Mouse (Mus musculus) MEL (cell line): Measurements from ENCODE around the gene Axin1. TPM values are rescaled to one million over a fixed set of nuclear protein-coding genes. Genes with fewer than 3 reads are reported as not detected.

Source experiments
- DNase-seq: peaks from one replicate; pipeline ENCODE4 v3.0.0; 2011; ENCODE audit warnings: low read depth, low spot score
- H3K27ac ChIP-seq: 2 replicates; pipeline ENCODE4 v1.5.1; 2012; ENCODE audit warnings: low read depth, mild to moderate bottlenecking, control low read depth, low read length, moderate library complexity; ENCODE audit not compliant: control insufficient read depth
- H3K27me3 ChIP-seq, 2 experiments: fragments of 150-350 bp in 1 of 2; sonication (generic) in 1 of 2; 2 replicates each; pipeline ENCODE4 v1.6.1; 2012; ENCODE audit warnings: low read length in 2 of 2, mild to moderate bottlenecking in 2 of 2, improper control_type of control experiment in 1 of 2, moderate library complexity in 1 of 2; ENCODE audit not compliant: insufficient read depth in 2 of 2, control insufficient read depth in 1 of 2
- H3K36me3 ChIP-seq, 2 experiments: 2 replicates each; pipeline ENCODE4 v1.6.1; 2012 to 2014; ENCODE audit warnings: low read length in 2 of 2, improper control_type of control experiment in 1 of 2, inconsistent platforms in 1 of 2, mild to moderate bottlenecking in 1 of 2; ENCODE audit not compliant: insufficient read depth in 2 of 2, control insufficient read depth in 1 of 2
- H3K4me1 ChIP-seq, 2 experiments: fragments of 150-350 bp in 1 of 2; sonication (generic) in 1 of 2; 2 replicates each; pipeline ENCODE4 v1.6.1; 2012; ENCODE audit warnings: low read length in 2 of 2, improper control_type of control experiment in 1 of 2, mild to moderate bottlenecking in 1 of 2; ENCODE audit not compliant: insufficient read depth in 2 of 2, control insufficient read depth in 1 of 2
- H3K4me3 ChIP-seq, 2 experiments: fragments of 150-350 bp in 1 of 2; sonication (generic) in 1 of 2; 2 replicates each; pipeline ENCODE4 v1.5.1; 2012; ENCODE audit warnings: low read depth in 2 of 2, low read length in 2 of 2, mild to moderate bottlenecking in 2 of 2, moderate library complexity in 2 of 2, control low read depth in 1 of 2, improper control_type of control experiment in 1 of 2; ENCODE audit not compliant: control insufficient read depth in 1 of 2, insufficient read depth in 1 of 2
- H3K79me2 ChIP-seq: 2 replicates; pipeline ENCODE4 v1.6.1; 2012; ENCODE audit warnings: mild to moderate bottlenecking, low read length, moderate library complexity; ENCODE audit not compliant: control insufficient read depth, poor library complexity, insufficient read depth
- H3K9ac ChIP-seq: 2 replicates; pipeline ENCODE4 v1.6.1; 2012; ENCODE audit warnings: low read depth, mild to moderate bottlenecking, control low read depth, low read length, moderate library complexity; ENCODE audit not compliant: control insufficient read depth, poor library complexity, severe bottlenecking
- H3K9me3 ChIP-seq: fragments of 150-350 bp; sonication (generic); replicated peaks from 2 replicates; pipeline ENCODE4 v1.6.1; 2012; ENCODE audit warnings: mild to moderate bottlenecking, low read length, improper control_type of control experiment, moderate library complexity; ENCODE audit not compliant: insufficient read depth
- CTCF ChIP-seq, 3 experiments: IDR thresholded peaks in 2 of 3; conservative IDR thresholded peaks in 1 of 3; 2 replicates each; pipeline ENCODE4 v1.5.1; 2011 to 2012; ENCODE audit warnings: low read length in 3 of 3, low read depth in 2 of 3, mild to moderate bottlenecking in 2 of 3, improper control_type of control experiment in 1 of 3, inconsistent platforms in 1 of 3, mixed read lengths in 1 of 3, moderate library complexity in 1 of 3; ENCODE audit not compliant: control insufficient read depth in 1 of 3, insufficient read depth in 1 of 3, poor library complexity in 1 of 3, severe bottlenecking in 1 of 3
- E2F4 ChIP-seq: IDR thresholded peaks from 2 replicates; pipeline ENCODE4 v1.6.1; 2011; ENCODE audit warnings: low read depth, low read length, improper control_type of control experiment, borderline replicate concordance
- EP300 ChIP-seq, 2 experiments: IDR thresholded peaks; 2 replicates each; pipeline ENCODE4 v1.6.1; 2011; ENCODE audit warnings: improper control_type of control experiment in 2 of 2, low read length in 2 of 2, low read depth in 1 of 2, mild to moderate bottlenecking in 1 of 2
- GABPA ChIP-seq: IDR thresholded peaks from 2 replicates; pipeline ENCODE4 v1.6.1; 2012; ENCODE audit warnings: low read depth, mild to moderate bottlenecking, inconsistent platforms, low read length, improper control_type of control experiment, moderate library complexity
- MEF2A ChIP-seq: IDR thresholded peaks from 2 replicates; pipeline ENCODE4 v1.6.1; 2014; ENCODE audit warnings: low read depth, mild to moderate bottlenecking, inconsistent platforms, low read length, improper control_type of control experiment; ENCODE audit not compliant: poor library complexity, insufficient replicate concordance, severe bottlenecking; ENCODE audit errors: extremely low read depth
- MYB ChIP-seq: IDR thresholded peaks from 2 replicates; pipeline ENCODE4 v1.6.1; 2011; ENCODE audit warnings: mild to moderate bottlenecking, low read depth, low read length, improper control_type of control experiment
- POLR2A ChIP-seq, 2 experiments: IDR thresholded peaks; 2 replicates each; pipeline ENCODE4 v1.6.1; 2011 to 2012; ENCODE audit warnings: low read length in 2 of 2, mild to moderate bottlenecking in 2 of 2, control low read depth in 1 of 2, improper control_type of control experiment in 1 of 2, low read depth in 1 of 2, moderate library complexity in 1 of 2; ENCODE audit not compliant: control insufficient read depth in 1 of 2, insufficient read depth in 1 of 2, poor library complexity in 1 of 2
- POLR2AphosphoS5 ChIP-seq: IDR thresholded peaks from 2 replicates; pipeline ENCODE4 v1.6.1; 2012; ENCODE audit warnings: low read depth, borderline replicate concordance, mild to moderate bottlenecking, inconsistent platforms, low read length, moderate library complexity, mixed read lengths
- TCF12 ChIP-seq: IDR thresholded peaks from 2 replicates; pipeline ENCODE4 v1.6.1; 2014; ENCODE audit warnings: low read depth, mild to moderate bottlenecking, inconsistent platforms, low read length, improper control_type of control experiment, moderate library complexity
- UBTF ChIP-seq: IDR thresholded peaks from 2 replicates; pipeline ENCODE4 v1.6.1; 2012; ENCODE audit warnings: low read depth, mild to moderate bottlenecking, inconsistent platforms, low read length, improper control_type of control experiment, moderate library complexity, borderline replicate concordance; ENCODE audit not compliant: insufficient read depth
- USF2 ChIP-seq, 2 experiments: IDR thresholded peaks; 2 replicates each; pipeline ENCODE4 v1.6.1; 2011 to 2012; ENCODE audit warnings: improper control_type of control experiment in 2 of 2, low read length in 2 of 2, borderline replicate concordance in 1 of 2, inconsistent platforms in 1 of 2, low read depth in 1 of 2, mild to moderate bottlenecking in 1 of 2; ENCODE audit not compliant: insufficient read depth in 1 of 2
- ZC3H11A ChIP-seq: IDR thresholded peaks from 2 replicates; pipeline ENCODE4 v1.6.1; 2012; ENCODE audit warnings: low read depth, mild to moderate bottlenecking, inconsistent platforms, low read length, improper control_type of control experiment
- polyA plus RNA-seq, 2 experiments: library from polyadenylated mRNA; stranded (reverse) in 1 of 2; unstranded in 1 of 2; fragments of >175 nt in 1 of 2; fragments of >200 nt in 1 of 2; gene quantifications; 2 replicates each; pipeline versions ENCODE4 v1.2.1 to v1.2.4; 2012; ENCODE audit warnings: low replicate concordance in 2 of 2, low read depth in 1 of 2; ENCODE audit not compliant: insufficient read length in 2 of 2, insufficient read depth in 1 of 2, missing spikeins in 1 of 2
- total RNA-seq: library from RNA; depleted of rRNA; stranded (reverse); fragments of 300-350 nt; gene quantifications from 2 replicates; pipeline ENCODE4 v1.2.3, GENCODE M21; 2012

Axin1 gene
- total and polyA plus RNA-seq, 3 experiments, result 33.5 to 54.2 TPM; not detected in 1

- no peak for TF ChIP-seq TCF12
Measured at GRCm38 (mm10) chr17:26142796-26143195, 4.3 kb downstream of the Axin1 start (continued).

GRCm38 (mm10) chr17:26143386-26143785, 4.9 kb downstream of the Axin1 start:
- Histone ChIP-seq H3K27me3 (no peaks in the 10 kb centered on the region), H3K4me3 (no peak overlapping the region), H3K9ac (no peak overlapping the region), H3K9me3 (no peaks in the 10 kb centered on the region), H3K79me2 (peaks cover 73% of the 10 kb centered on the region), H3K36me3 (peaks cover 13 to 20% of the 10 kb centered on the region in 2 experiments), H3K27ac (no peak overlapping the region)
- no peak for DNase-seq
- TF ChIP-seq MEF2A (no peak), ZC3H11A (no peak), TCF12 (no peak), GABPA (no peak)
- TF ChIP-seq, all 39 proteins: peak for 0
- H3K4me1 ChIP-seq, result peaks cover 3 to 4% of the 10 kb centered on the region in 2 experiments; a peak in 2 of 4 replicates

GRCm38 (mm10) chr17:26149056-26149455, 10.6 kb downstream of the Axin1 start:
- Histone ChIP-seq H3K4me1 (no peaks in the 10 kb centered on the region), H3K36me3 (peaks cover 0 to 44% of the 10 kb centered on the region in 2 experiments; a peak in 2 of 4 replicates), H3K4me3 (no peak overlapping the region), H3K9ac (no peak overlapping the region), H3K27ac (no peak overlapping the region), H3K9me3 (no peaks in the 10 kb centered on the region), H3K27me3 (no peaks in the 10 kb centered on the region), H3K79me2 (peaks cover 57% of the 10 kb centered on the region)
- TF ChIP-seq E2F4 (no peak), USF2 (IDR thresholded peaks at IDR 0.05; ENCODE audit: borderline replicate concordance in 1 of 2, insufficient read depth in 1 of 2, low read depth in 1 of 2, low read length in 2 of 2) (no peak), POLR2A (IDR thresholded peaks at IDR 0.05; ENCODE audit: control insufficient read depth in 1 of 2, insufficient read depth in 1 of 2, low read depth in 1 of 2, low read length in 2 of 2, poor library complexity in 1 of 2) (no peak), POLR2AphosphoS5 (no peak), CTCF (IDR thresholded peaks at IDR 0.05 in 2 of 3, conservative IDR thresholded peaks at IDR 0.05 in 1 of 3; ENCODE audit: control insufficient read depth in 1 of 3, insufficient read depth in 1 of 3, low read depth in 2 of 3, low read length in 3 of 3, poor library complexity in 1 of 3, severe bottlenecking in 1 of 3) (peak; percentile 5 to 25 (median 10); a peak in 2 of 6 replicates), UBTF (no peak), MYB (no peak), EP300 (IDR thresholded peaks at IDR 0.05; ENCODE audit: low read depth in 1 of 2, low read length in 2 of 2) (no peak)
- DNase-seq, result peak; percentile 40
